Mouse (Mus musculus) midbrain, embryonic 12.5 days (tissue): Measurements from ENCODE around the gene Itpkb. TPM values are rescaled to one million over a fixed set of nuclear protein-coding genes. Genes with fewer than 3 reads are reported as not detected.

Experiments used
- ATAC-seq: fragments of 200-750 bp; cut with Nextera tagmentation; 2 replicates; pipeline ENCODE4 v1.8.0; 2017; ENCODE audit warnings: low read depth, moderate TSS enrichment, moderate library complexity; ENCODE audit not compliant: low FRiP score
- H3K27ac ChIP-seq: fragments of 300-500 bp; sonication (generic); replicated peaks from 2 replicates; pipeline ENCODE4 v1.5.1; 2016; ENCODE audit warnings: mild to moderate bottlenecking
- H3K27me3 ChIP-seq: fragments of 300-500 bp; sonication (generic); 2 replicates; pipeline ENCODE4 v1.6.1; 2016; ENCODE audit warnings: mild to moderate bottlenecking
- H3K36me3 ChIP-seq: fragments of 300-500 bp; sonication (generic); 2 replicates; pipeline ENCODE4 v1.6.1; 2016
- H3K4me1 ChIP-seq: fragments of 300-500 bp; sonication (generic); 2 replicates; pipeline ENCODE4 v1.6.1; 2016
- H3K4me2 ChIP-seq: fragments of 300-500 bp; sonication (generic); replicated peaks from 2 replicates; pipeline ENCODE4 v1.6.1; 2016; ENCODE audit warnings: mild to moderate bottlenecking, moderate library complexity
- H3K4me3 ChIP-seq: fragments of 300-500 bp; sonication (generic); 2 replicates; pipeline ENCODE4 v1.5.1; 2016; ENCODE audit warnings: mild to moderate bottlenecking
- H3K9ac ChIP-seq: fragments of 300-500 bp; sonication (generic); replicated peaks from 2 replicates; pipeline ENCODE4 v1.6.1; 2016; ENCODE audit warnings: mild to moderate bottlenecking, moderate library complexity
- H3K9me3 ChIP-seq: fragments of 300-500 bp; sonication (generic); 2 replicates; pipeline ENCODE4 v1.6.1; 2016; ENCODE audit warnings: mild to moderate bottlenecking
- WGBS: fragments of 180-500 bp; shearing (Covaris S2); methylation state at CpG from one replicate; pipeline ENCODE4 v1.1.7; 2016; 5-methylcytosine and 5-hydroxymethylcytosine counted together
- polyA plus RNA-seq: library from polyadenylated mRNA; unstranded; fragments of >200 nt; fragmentation: Nextera tagmentation; extraction: Ambion mirVana; gene quantifications from 2 replicates; pipeline ENCODE4 v1.2.1, GENCODE M21; 2016

Gene Itpkb
- polyA plus RNA-seq, 1 experiment from 2014 or later = 5.2 TPM

- peak overlapping the region; percentile 60 for H3K27ac ChIP-seq
- H3K27me3 ChIP-seq = 0 out of 2 replicates have a peak, but pooled peaks cover 6% of the 10 kb centered on the region
- H3K4me3 ChIP-seq = peak overlapping the region; percentile 43
- under 1% methylated on average over 16 of the region's 16 CpGs for WGBS
- peak overlapping the region; percentile 60 for H3K9ac ChIP-seq
- no peaks in the 10 kb centered on the region for H3K9me3 ChIP-seq
- H3K4me2 ChIP-seq = peak overlapping the region; percentile 60
- no peaks in the 10 kb centered on the region for H3K36me3 ChIP-seq
- H3K4me1 ChIP-seq = peaks cover 14% of the 10 kb centered on the region
- peak; percentile 59 for ATAC-seq
Measured at GRCm38 (mm10) chr1:180433098-180433538, 102.8 kb downstream of the Itpkb start.

- Histone ChIP-seq H3K27ac (0 out of 2 replicates have a peak overlapping the region, but pooled peaks have one; percentile 60), H3K4me3 (no peak overlapping the region), H3K27me3 (0 out of 2 replicates have a peak, but pooled peaks cover 6% of the 10 kb centered on the region), H3K4me2 (no peak overlapping the region), H3K4me1 (peaks cover 14% of the 10 kb centered on the region), H3K36me3 (no peaks in the 10 kb centered on the region), H3K9ac (no peak overlapping the region), H3K9me3 (no peaks in the 10 kb centered on the region)
- peak; percentile 83 for ATAC-seq
- 19% methylated on average over 7 of the region's 7 CpGs for WGBS
Measured at GRCm38 (mm10) chr1:180433796-180434566, 103.7 kb downstream of the Itpkb start.

GRCm38 (mm10) chr1:180434925-180435324 is 104.6 kb downstream of the Itpkb start:
- H3K27me3 ChIP-seq = 0 out of 2 replicates have a peak, but pooled peaks cover 6% of the 10 kb centered on the region
- peaks cover 14% of the 10 kb centered on the region for H3K4me1 ChIP-seq
- no peak overlapping the region for H3K9ac ChIP-seq
- H3K36me3 ChIP-seq = no peaks in the 10 kb centered on the region
- H3K4me3 ChIP-seq = no peak overlapping the region
- H3K9me3 ChIP-seq = no peaks in the 10 kb centered on the region
- H3K4me2 ChIP-seq = no peak overlapping the region
- H3K27ac ChIP-seq = no peak overlapping the region
- WGBS = 11% methylated on average over 9 of the region's 9 CpGs
- ATAC-seq = no peak; the same call in 1 of the 2 replicates

- H3K27ac ChIP-seq = no peak overlapping the region
- H3K4me2 ChIP-seq = no peak overlapping the region
- H3K36me3 ChIP-seq = no peaks in the 10 kb centered on the region
- 83% methylated on average over 4 of the region's 4 CpGs for WGBS
- ATAC-seq = no peak
- H3K9me3 ChIP-seq = no peaks in the 10 kb centered on the region
- H3K4me3 ChIP-seq = no peak overlapping the region
- 0 out of 2 replicates have a peak, but pooled peaks cover 6% of the 10 kb centered on the region for H3K27me3 ChIP-seq
- no peak overlapping the region for H3K9ac ChIP-seq
- H3K4me1 ChIP-seq = no peaks in the 10 kb centered on the region
Measured at GRCm38 (mm10) chr1:180439496-180439895, 109.2 kb downstream of the Itpkb start.

GRCm38 (mm10) chr1:180444411-180444810 is 114.1 kb downstream of the Itpkb start:
- Histone ChIP-seq H3K9ac (no peak overlapping the region), H3K36me3 (no peaks in the 10 kb centered on the region), H3K9me3 (no peaks in the 10 kb centered on the region), H3K4me3 (no peak overlapping the region), H3K4me1 (no peaks in the 10 kb centered on the region), H3K4me2 (no peak overlapping the region), H3K27ac (no peak overlapping the region), H3K27me3 (no peaks in the 10 kb centered on the region)
- 58% methylated on average over 3 of the region's 3 CpGs for WGBS
- no peak for ATAC-seq

- no peak overlapping the region for H3K4me2 ChIP-seq
- H3K27me3 ChIP-seq = no peaks in the 10 kb centered on the region
- no peaks in the 10 kb centered on the region for H3K9me3 ChIP-seq
- H3K4me3 ChIP-seq = no peak overlapping the region
- ATAC-seq = no peak
- H3K4me1 ChIP-seq = no peaks in the 10 kb centered on the region
- H3K36me3 ChIP-seq = no peaks in the 10 kb centered on the region
- no peak overlapping the region for H3K27ac ChIP-seq
- no peak overlapping the region for H3K9ac ChIP-seq
- WGBS = 77% methylated on average over 2 of the region's 2 CpGs
Measured at GRCm38 (mm10) chr1:180449641-180450040, 119.4 kb downstream of the Itpkb start.

- H3K4me2 ChIP-seq = no peak overlapping the region
- H3K36me3 ChIP-seq = no peaks in the 10 kb centered on the region
- 56% methylated on average over 6 of the region's 6 CpGs for WGBS
- no peak for ATAC-seq
- H3K9ac ChIP-seq = no peak overlapping the region
- H3K27ac ChIP-seq = no peak overlapping the region
- no peaks in the 10 kb centered on the region for H3K27me3 ChIP-seq
- H3K9me3 ChIP-seq = no peaks in the 10 kb centered on the region
- peaks cover 18% of the 10 kb centered on the region for H3K4me1 ChIP-seq
- H3K4me3 ChIP-seq = no peak overlapping the region
Measured at GRCm38 (mm10) chr1:180458274-180458673, 128.0 kb downstream of the Itpkb start.

- Histone ChIP-seq H3K4me1 (peaks cover 18% of the 10 kb centered on the region), H3K9ac (no peak overlapping the region), H3K9me3 (no peaks in the 10 kb centered on the region), H3K27ac (no peak overlapping the region), H3K4me2 (no peak overlapping the region), H3K4me3 (no peak overlapping the region), H3K27me3 (no peaks in the 10 kb centered on the region), H3K36me3 (no peaks in the 10 kb centered on the region)
- ATAC-seq = no peak
- WGBS = 80% methylated on average over 3 of the region's 3 CpGs
Measured at GRCm38 (mm10) chr1:180458680-180459079, 128.4 kb downstream of the Itpkb start.

GRCm38 (mm10) chr1:180460721-180461120 is 130.4 kb downstream of the Itpkb start:
- Histone ChIP-seq H3K4me1 (peaks cover 18% of the 10 kb centered on the region), H3K27me3 (no peaks in the 10 kb centered on the region), H3K27ac (no peak overlapping the region), H3K4me3 (no peak overlapping the region), H3K4me2 (no peak overlapping the region), H3K36me3 (no peaks in the 10 kb centered on the region), H3K9me3 (no peaks in the 10 kb centered on the region), H3K9ac (no peak overlapping the region)
- 40% methylated on average over 5 of the region's 5 CpGs for WGBS
- no peak for ATAC-seq

GRCm38 (mm10) chr1:180462396-180462795 is 132.1 kb downstream of the Itpkb start:
- Histone ChIP-seq H3K9me3 (no peaks in the 10 kb centered on the region), H3K27me3 (no peaks in the 10 kb centered on the region), H3K9ac (no peak overlapping the region), H3K4me2 (no peak overlapping the region), H3K27ac (no peak overlapping the region), H3K4me1 (peaks cover 16% of the 10 kb centered on the region), H3K4me3 (no peak overlapping the region), H3K36me3 (no peaks in the 10 kb centered on the region)
- WGBS = 94% methylated on average over 5 of the region's 5 CpGs
- ATAC-seq = no peak

- no peaks in the 10 kb centered on the region for H3K9me3 ChIP-seq
- H3K4me3 ChIP-seq = no peak overlapping the region
- H3K36me3 ChIP-seq = no peaks in the 10 kb centered on the region
- no peak overlapping the region for H3K4me2 ChIP-seq
- no peak overlapping the region for H3K9ac ChIP-seq
- WGBS = 92% methylated on average over 5 of the region's 5 CpGs
- H3K27ac ChIP-seq = no peak overlapping the region
- peaks cover 10% of the 10 kb centered on the region for H3K4me1 ChIP-seq
- H3K27me3 ChIP-seq = no peaks in the 10 kb centered on the region
- ATAC-seq = no peak
Measured at GRCm38 (mm10) chr1:180462983-180463475, 132.7 kb downstream of the Itpkb start.

- H3K27me3 ChIP-seq = no peaks in the 10 kb centered on the region
- 0 out of 2 replicates have a peak, but pooled peaks cover 5% of the 10 kb centered on the region for H3K4me1 ChIP-seq
- no peak overlapping the region for H3K9ac ChIP-seq
- WGBS = 74% methylated on average over 5 of the region's 5 CpGs
- H3K4me3 ChIP-seq = no peak overlapping the region
- no peaks in the 10 kb centered on the region for H3K9me3 ChIP-seq
- ATAC-seq = no peak
- no peak overlapping the region for H3K4me2 ChIP-seq
- H3K27ac ChIP-seq = no peak overlapping the region
- H3K36me3 ChIP-seq = no peaks in the 10 kb centered on the region
Measured at GRCm38 (mm10) chr1:180464357-180464756, 134.1 kb downstream of the Itpkb start.
